Mouse (Mus musculus): ENCODE data around the gene Tctex1d4. TPM values are rescaled to one million over a fixed set of nuclear protein-coding genes. Genes with fewer than 3 reads are reported as not detected.

Gene Tctex1d4
- polyA plus RNA-seq, 1 experiment from 2014 or later, result 0.24 TPM

- H3K4me1 ChIP-seq (replicated peaks; ENCODE audit: insufficient read depth, low read length), result peaks cover 21% of the 10 kb centered on the region
- ATAC-seq (replicated peaks; ENCODE audit: low FRiP score, low read depth) (no peak), DNase-seq (ENCODE audit: low spot score) (no peak)
- H3K27ac ChIP-seq, result no peak overlapping the region
- H3K4me3 ChIP-seq (replicated peaks; ENCODE audit: low read depth, low read length), result no peak overlapping the region
- TF ChIP-seq CTCF (IDR thresholded peaks at IDR 0.05; ENCODE audit: low read depth), result no peak
- H3K36me3 ChIP-seq (ENCODE audit: insufficient read depth, low read length), result no peaks in the 10 kb centered on the region
- H3K9me3 ChIP-seq (replicated peaks; ENCODE audit: low read length), result no peaks in the 10 kb centered on the region
- no peaks in the 10 kb centered on the region for H3K27me3 ChIP-seq (ENCODE audit: insufficient read depth, low read length)
- H3K9ac ChIP-seq (ENCODE audit: low read depth, low read length), result no peak overlapping the region
- H3K4me2 ChIP-seq (ENCODE audit: low read length), result no peak overlapping the region
- WGBS, result 81% methylated on average over 4 of the region's 4 CpGs
These were observed 4.4 kb upstream of the Tctex1d4 start for GRCm38 (mm10) chr4:117122209-117122608.

- WGBS, result 67% methylated on average over 8 of the region's 9 CpGs
These were observed 2.9 kb upstream of the Tctex1d4 start for GRCm38 (mm10) chr4:117123546-117124217.

DNA sequence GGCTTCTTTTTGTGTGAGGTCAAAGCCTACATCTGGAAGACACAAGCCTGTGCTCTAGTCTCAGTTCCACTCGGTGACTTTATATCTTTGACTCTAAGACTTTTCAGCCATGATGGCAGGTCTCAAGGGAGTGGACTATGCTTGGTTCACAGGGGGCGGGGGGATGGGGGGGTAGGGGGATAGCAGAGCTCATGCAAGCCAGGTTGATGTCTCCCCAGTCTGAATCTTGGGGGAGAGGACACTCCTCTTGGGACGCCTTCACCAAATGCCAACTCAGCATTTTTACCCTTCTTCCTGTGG, 2.4 kb upstream of the Tctex1d4 start:
- Histone ChIP-seq H3K4me3 (replicated peaks; ENCODE audit: low read depth, low read length) (no peak overlapping the region), H3K4me2 (ENCODE audit: low read length) (no peak overlapping the region), H3K36me3 (ENCODE audit: insufficient read depth, low read length) (0 out of 2 replicates have a peak, but pooled peaks cover 6% of the 10 kb centered on the region), H3K27me3 (ENCODE audit: insufficient read depth, low read length) (no peaks in the 10 kb centered on the region), H3K27ac (peak overlapping the region; percentile 88; the same call in 1 of the 2 replicates), H3K9ac (ENCODE audit: low read depth, low read length) (no peak overlapping the region), H3K4me1 (replicated peaks; ENCODE audit: insufficient read depth, low read length) (peaks cover 21% of the 10 kb centered on the region), H3K9me3 (replicated peaks; ENCODE audit: low read length) (no peaks in the 10 kb centered on the region)
- no peak for DNase-seq (ENCODE audit: low spot score)
- ATAC-seq (replicated peaks; ENCODE audit: low FRiP score, low read depth), result no peak
- no peak for TF ChIP-seq CTCF (IDR thresholded peaks at IDR 0.05; ENCODE audit: low read depth)
- 81% methylated on average over 3 of the region's 3 CpGs for WGBS

More at GRCm38 (mm10) chr4:117123546-117124217, 2.9 kb upstream of the Tctex1d4 start:
- TF ChIP-seq CTCF (IDR thresholded peaks at IDR 0.05; ENCODE audit: low read depth), result no peak
- no peak overlapping the region for H3K9ac ChIP-seq (ENCODE audit: low read depth, low read length)
- peaks cover 21% of the 10 kb centered on the region for H3K4me1 ChIP-seq (replicated peaks; ENCODE audit: insufficient read depth, low read length)
- no peaks in the 10 kb centered on the region for H3K27me3 ChIP-seq (ENCODE audit: insufficient read depth, low read length)
- no peaks in the 10 kb centered on the region for H3K9me3 ChIP-seq (replicated peaks; ENCODE audit: low read length)
- no peak for DNase-seq (ENCODE audit: low spot score)
- ATAC-seq (replicated peaks; ENCODE audit: low FRiP score, low read depth), result no peak
- 0 out of 2 replicates have a peak, but pooled peaks cover 6% of the 10 kb centered on the region for H3K36me3 ChIP-seq (ENCODE audit: insufficient read depth, low read length)
- no peak overlapping the region for H3K4me3 ChIP-seq (replicated peaks; ENCODE audit: low read depth, low read length)
- H3K27ac ChIP-seq, result no peak overlapping the region
- no peak overlapping the region for H3K4me2 ChIP-seq (ENCODE audit: low read length)

DNA sequence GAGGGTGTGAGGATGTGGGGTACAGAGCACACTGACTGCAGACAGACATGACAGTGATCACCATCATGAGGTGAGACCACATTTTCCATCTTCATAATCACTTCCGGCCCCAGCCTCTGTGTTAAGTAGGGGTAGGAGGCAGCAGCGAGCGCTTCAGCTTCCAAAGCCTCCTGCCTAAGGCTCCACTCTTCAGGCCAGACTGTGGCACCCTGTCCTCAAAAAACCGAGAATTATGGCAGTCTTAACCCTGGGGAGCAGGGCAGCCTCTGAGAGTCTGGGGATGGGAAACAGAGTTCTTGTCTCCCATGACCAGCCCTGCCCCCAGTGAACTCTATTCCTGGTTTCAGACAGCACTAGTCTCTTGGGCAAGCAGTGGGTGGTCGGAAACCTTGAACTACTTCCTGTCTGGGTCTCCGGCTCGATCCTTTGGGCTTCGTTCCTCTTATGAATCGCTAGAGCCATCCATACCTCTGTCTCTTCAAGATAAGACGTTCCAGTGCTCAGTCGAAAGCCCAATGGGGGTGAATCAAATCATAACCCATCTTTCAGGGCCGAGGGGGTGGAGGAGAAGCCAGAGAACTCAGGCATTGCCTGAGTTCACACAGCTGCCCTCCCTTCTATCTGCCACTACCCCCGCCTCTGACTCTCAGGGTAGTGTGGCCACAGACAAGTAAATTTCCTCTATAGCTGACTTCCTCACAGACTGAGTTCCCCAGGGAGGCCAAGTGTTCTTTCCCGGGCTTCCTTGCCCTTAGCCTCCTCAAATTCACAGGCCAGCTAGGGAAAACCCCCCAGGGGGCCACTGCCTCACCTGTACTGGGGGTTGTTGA, 1.9 kb upstream of the Tctex1d4 start:
- DNase-seq (ENCODE audit: low spot score), result peak; percentile 52

DNA sequence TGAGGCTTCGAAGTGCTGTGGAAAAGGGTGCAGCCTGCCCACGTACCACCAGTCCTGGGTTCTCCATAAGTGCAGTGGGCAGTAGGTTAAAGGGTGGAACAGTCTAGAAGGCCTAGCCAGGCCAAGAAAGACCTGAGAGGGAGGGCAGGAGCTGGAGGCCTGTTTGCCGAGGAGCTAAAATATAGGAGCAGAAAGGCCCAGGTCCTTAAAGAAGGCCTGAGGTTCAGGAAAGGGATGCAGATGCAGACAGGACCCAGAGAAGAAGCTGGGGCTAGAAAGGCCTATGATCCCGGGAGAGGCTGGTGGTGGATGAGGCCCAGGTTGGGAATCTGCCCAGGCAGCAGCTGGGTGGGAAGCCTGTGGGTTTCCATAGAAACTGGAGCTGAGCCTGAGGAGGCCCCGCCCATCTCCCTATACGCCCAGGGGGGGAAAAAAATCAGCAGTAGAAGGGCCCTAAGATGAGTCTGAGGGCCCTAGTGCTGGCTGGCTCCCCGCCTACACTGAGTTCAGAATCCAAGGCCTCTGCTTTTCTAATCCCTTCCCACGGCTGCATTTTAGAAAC, 1.2 kb upstream of the Tctex1d4 start, which contains the start of gene Btbd19:
Gene Btbd19 (minus strand): TSS at position 378 of the 562 bp plus-strand sequence.
- no peak for ATAC-seq (replicated peaks; ENCODE audit: low FRiP score, low read depth)
- 0 out of 2 replicates have a peak, but pooled peaks cover 6% of the 10 kb centered on the region for H3K36me3 ChIP-seq (ENCODE audit: insufficient read depth, low read length)
- no peak within 1 kb of the TSS for H3K4me3 ChIP-seq (replicated peaks; ENCODE audit: low read depth, low read length)
- peaks cover 15% of the 10 kb centered on the region for H3K4me1 ChIP-seq (replicated peaks; ENCODE audit: insufficient read depth, low read length)
- no peak within 1 kb of the TSS; the same call in 1 of the 2 replicates for H3K4me2 ChIP-seq (ENCODE audit: low read length)
- H3K27me3 ChIP-seq (ENCODE audit: insufficient read depth, low read length), result no peaks in the 10 kb centered on the region
- no peak for TF ChIP-seq CTCF (IDR thresholded peaks at IDR 0.05; ENCODE audit: low read depth)
- peak within 1 kb of the TSS; percentile 43 for H3K9ac ChIP-seq (ENCODE audit: low read depth, low read length)
- no peaks in the 10 kb centered on the region for H3K9me3 ChIP-seq (replicated peaks; ENCODE audit: low read length)
- peak; percentile 91 for DNase-seq (ENCODE audit: low spot score)
- peak within 1 kb of the TSS; percentile 88 for H3K27ac ChIP-seq
- WGBS, result 31% methylated on average over 8 of the region's 8 CpGs

More for the DNA sequence above, 1.9 kb upstream of the Tctex1d4 start:
- Histone ChIP-seq H3K9me3 (replicated peaks; ENCODE audit: low read length) (no peaks in the 10 kb centered on the region), H3K36me3 (ENCODE audit: insufficient read depth, low read length) (0 out of 2 replicates have a peak, but pooled peaks cover 6% of the 10 kb centered on the region), H3K9ac (ENCODE audit: low read depth, low read length) (peak overlapping the region; percentile 43), H3K27me3 (ENCODE audit: insufficient read depth, low read length) (no peaks in the 10 kb centered on the region), H3K4me2 (ENCODE audit: low read length) (no peak overlapping the region; the same call in 1 of the 2 replicates), H3K4me1 (replicated peaks; ENCODE audit: insufficient read depth, low read length) (peaks cover 19% of the 10 kb centered on the region), H3K27ac (peak overlapping the region; percentile 88), H3K4me3 (replicated peaks; ENCODE audit: low read depth, low read length) (no peak overlapping the region)
- no peak for TF ChIP-seq CTCF (IDR thresholded peaks at IDR 0.05; ENCODE audit: low read depth)
- 34% methylated on average over 14 of the region's 14 CpGs for WGBS
- no peak for ATAC-seq (replicated peaks; ENCODE audit: low FRiP score, low read depth)

Measured in kidney, postnatal 0 days (tissue).